Mouse (Mus musculus) B cell, adult 67 days (primary cell): Measurements from ENCODE around the gene Vmn2r36. TPM values are rescaled to one million over a fixed set of nuclear protein-coding genes. Genes with fewer than 3 reads are reported as not detected.

Source experiments
- total RNA-seq, 2 experiments: library from RNA; stranded (reverse); gene quantifications; 4 replicates each; pipeline ENCODE4 v1.2.4; 2023

The Vmn2r36 gene
- total RNA-seq, result not detected

GRCm38 (mm10) chr7:7902395-7902794, at the start of gene Vmn2r36:
TSS of gene Vmn2r36 (minus strand) at chr7:7902495.

Other genes with a start within 250 kb of the Vmn2r36 start
- gene Vmn2r34, start 213.0 kb downstream of the Vmn2r36 start, total RNA-seq, result not detected
- not detected for gene Vmn2r35, start 82.6 kb downstream of the Vmn2r36 start, total RNA-seq